In the genomic region with DNA sequence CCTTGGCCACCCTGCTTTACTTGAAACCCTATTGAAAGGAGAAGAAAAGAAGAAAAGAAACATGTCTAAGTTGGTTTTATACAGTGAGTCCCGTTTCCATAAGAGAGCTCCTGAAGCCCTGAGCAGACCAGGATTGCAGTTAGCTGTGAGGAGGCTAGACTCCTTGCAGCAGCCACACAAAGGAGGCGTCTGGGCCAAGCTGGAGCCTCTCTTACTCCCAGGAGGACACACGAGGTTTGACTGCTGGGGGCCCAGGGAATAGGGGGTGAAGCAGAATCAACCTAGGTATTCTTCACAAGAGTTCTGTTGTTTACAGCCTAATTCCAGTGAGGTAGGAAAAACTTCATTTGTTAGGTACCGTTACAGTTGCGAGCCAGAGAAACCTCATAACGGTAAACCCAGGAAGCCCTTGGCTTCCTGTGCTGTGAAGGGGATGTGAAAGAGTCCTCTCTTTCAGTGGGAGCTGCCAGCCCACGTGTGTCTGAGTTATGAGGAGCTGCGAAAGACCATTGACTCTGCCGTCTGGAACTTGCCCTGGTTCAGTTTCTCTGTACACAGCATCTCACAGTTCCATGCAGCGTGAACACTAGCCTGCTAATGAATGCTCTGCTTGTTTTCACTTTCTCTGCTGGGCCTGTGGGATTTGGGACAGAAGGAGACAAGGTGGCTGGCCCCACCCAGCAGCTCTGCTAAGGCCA, we compare ENCODE assay signal across 14 mouse cellular contexts. TPM values are rescaled to one million over a fixed set of nuclear protein-coding genes. Genes with fewer than 3 reads are reported as not detected.
DNase-seq lines count a peak whose midpoint lies in the region; ATAC-seq and TF ChIP-seq lines count a peak whose summit lies in the region.
"Had no signal": no experiment of that assay in that cellular context is flagged by ENCODE, and none has a peak within 500 bp of the region (broad histone marks: within the 10 kb centered on the region; RNA-seq: fewer than 3 reads in every experiment).

No protein-coding gene starts in this region.

- H3K9me3 ChIP-seq in hindbrain, postnatal 0 days (ENCODE audit: low read length), result no peaks in the 10 kb centered on the region
- H3K9me3 ChIP-seq in hindbrain, embryonic 16.5 days (ENCODE audit: control insufficient read depth, low read length), result no peaks in the 10 kb centered on the region
- H3K9me3 ChIP-seq in limb, embryonic 13.5 days, result no peaks in the 10 kb centered on the region
- no peaks in the 10 kb centered on the region for H3K9me3 ChIP-seq in forebrain, embryonic 14.5 days (replicated peaks; ENCODE audit: control insufficient read depth, low read length)
- H3K9me3 ChIP-seq: lung, embryonic 15.5 days had no signal

- H3K36me3 ChIP-seq in hindbrain, postnatal 0 days (ENCODE audit: insufficient read depth, low read length), result no peaks in the 10 kb centered on the region
- H3K36me3 ChIP-seq in hindbrain, embryonic 16.5 days (ENCODE audit: control insufficient read depth, insufficient read depth, low read length), result peaks cover 4% of the 10 kb centered on the region; the same call in 1 of the 2 replicates
- peaks cover 15% of the 10 kb centered on the region for H3K36me3 ChIP-seq in limb, embryonic 13.5 days
- H3K36me3 ChIP-seq in forebrain, embryonic 14.5 days (ENCODE audit: control insufficient read depth, insufficient read depth, low read length), result peaks cover 10% of the 10 kb centered on the region; the same call in 1 of the 2 replicates
- H3K36me3 ChIP-seq: lung, embryonic 15.5 days had no signal

- no peak overlapping the region for H3K9ac ChIP-seq in hindbrain, postnatal 0 days (replicated peaks; ENCODE audit: low read length)
- H3K9ac ChIP-seq in hindbrain, embryonic 16.5 days (ENCODE audit: low read depth, low read length), result no peak overlapping the region
- 0 out of 2 replicates have a peak overlapping the region, but pooled peaks have one; percentile 14 for H3K9ac ChIP-seq in limb, embryonic 13.5 days
- no peak overlapping the region for H3K9ac ChIP-seq in forebrain, embryonic 14.5 days (ENCODE audit: low read length)
- H3K9ac ChIP-seq: lung, embryonic 15.5 days had no signal

- TF ChIP-seq CTCF in hindbrain, postnatal 0 days (IDR thresholded peaks at IDR 0.05; ENCODE audit: low read depth), result no peak

- no peak overlapping the region for H3K4me3 ChIP-seq in hindbrain, postnatal 0 days (ENCODE audit: low read length)
- no peak overlapping the region for H3K4me3 ChIP-seq in hindbrain, embryonic 16.5 days (ENCODE audit: low read length)
- H3K4me3 ChIP-seq in limb, embryonic 13.5 days, result no peak overlapping the region
- H3K4me3 ChIP-seq in forebrain, embryonic 14.5 days (ENCODE audit: low read depth, low read length), result no peak overlapping the region
- H3K4me3 ChIP-seq: left cerebral cortex, adult 2 months; lung, embryonic 15.5 days had no signal

- 63% methylated on average over 10 of the region's 10 CpGs for WGBS in hindbrain, postnatal 0 days
- WGBS in hindbrain, embryonic 16.5 days, result 70% methylated on average over 10 of the region's 10 CpGs
- WGBS in limb, embryonic 13.5 days, result 33% methylated on average over 10 of the region's 10 CpGs
- 73% methylated on average over 10 of the region's 10 CpGs for WGBS in forebrain, embryonic 14.5 days

- H3K4me1 ChIP-seq in hindbrain, postnatal 0 days (ENCODE audit: insufficient read depth, low read length), result no peaks in the 10 kb centered on the region
- H3K4me1 ChIP-seq in hindbrain, embryonic 16.5 days (ENCODE audit: control insufficient read depth, insufficient read depth, low read depth, low read length), result no peaks in the 10 kb centered on the region
- H3K4me1 ChIP-seq in limb, embryonic 13.5 days, result peaks cover 55% of the 10 kb centered on the region
- H3K4me1 ChIP-seq in forebrain, embryonic 14.5 days (ENCODE audit: control insufficient read depth, insufficient read depth, low read length), result no peaks in the 10 kb centered on the region

- peak; percentile 68; the same call in 1 of the 2 replicates for ATAC-seq in hindbrain, postnatal 0 days
- no peak for ATAC-seq in hindbrain, embryonic 16.5 days
- peak; percentile 84 for ATAC-seq in common myeloid progenitor, adult 5-6 weeks (replicated peaks; ENCODE audit: low read depth, poor library complexity, severe bottlenecking)
- peak; percentile 87 for ATAC-seq in limb, embryonic 13.5 days (ENCODE audit: low FRiP score, low read depth)
- ATAC-seq in forebrain, embryonic 14.5 days, result no peak

- peak; percentile 40 for DNase-seq in hindbrain, postnatal 0 days (ENCODE audit: low spot score)
- peak; percentile 46 for DNase-seq in 416B (ENCODE audit: low read depth)
- DNase-seq in adrenal gland, adult 8-10 months, result no peak
- DNase-seq in gastrocnemius, postnatal 25 days, result no peak
- no peak for DNase-seq in forebrain, embryonic 14.5 days (ENCODE audit: low spot score)
- DNase-seq: cerebellum, adult 9-10 months; gastrocnemius, postnatal 10 days; kidney, postnatal 14 days; midbrain, embryonic 14.5 days had no signal

- no peak overlapping the region for H3K4me2 ChIP-seq in hindbrain, postnatal 0 days (ENCODE audit: low read depth, low read length)
- no peak overlapping the region for H3K4me2 ChIP-seq in hindbrain, embryonic 16.5 days (ENCODE audit: low read length)
- H3K4me2 ChIP-seq in limb, embryonic 13.5 days (replicated peaks), result no peak overlapping the region
- no peak overlapping the region for H3K4me2 ChIP-seq in forebrain, embryonic 14.5 days (ENCODE audit: low read length)
- H3K4me2 ChIP-seq: lung, embryonic 15.5 days had no signal

- no peak overlapping the region for H3K27ac ChIP-seq in hindbrain, postnatal 0 days
- H3K27ac ChIP-seq in hindbrain, embryonic 16.5 days (ENCODE audit: low read depth, low read length), result no peak overlapping the region
- H3K27ac ChIP-seq in limb, embryonic 13.5 days, result peak overlapping the region; percentile 93
- H3K27ac ChIP-seq in forebrain, embryonic 14.5 days (ENCODE audit: low read depth, low read length), result no peak overlapping the region
- H3K27ac ChIP-seq: left cerebral cortex, adult 2 months; lung, embryonic 15.5 days had no signal

- no peaks in the 10 kb centered on the region for H3K27me3 ChIP-seq in hindbrain, postnatal 0 days (ENCODE audit: insufficient read depth, low read length)
- H3K27me3 ChIP-seq in hindbrain, embryonic 16.5 days (replicated peaks; ENCODE audit: control insufficient read depth, insufficient read depth, low read length), result no peaks in the 10 kb centered on the region
- no peaks in the 10 kb centered on the region for H3K27me3 ChIP-seq in limb, embryonic 13.5 days
- H3K27me3 ChIP-seq in forebrain, embryonic 14.5 days (replicated peaks; ENCODE audit: control insufficient read depth, insufficient read depth, low read length), result no peaks in the 10 kb centered on the region
- H3K27me3 ChIP-seq: lung, embryonic 15.5 days had no signal

RNA-seq across cellular contexts. Expression of a gene that starts 36.4 kb away (rescaled TPM):
- total RNA-seq in hindbrain, postnatal 0 days (2014; rRNA removed), result 36.2 and 41.9 TPM in 2 replicates
- polyA plus RNA-seq in hindbrain, postnatal 0 days (2015; fragmentation: Nextera tagmentation; extraction: Ambion mirVana), result 32.7 and 33.0 TPM in 2 replicates
- polyA plus RNA-seq in hindbrain, embryonic 16.5 days (2015; fragmentation: Nextera tagmentation; extraction: Ambion mirVana), result 32.6 and 39.5 TPM in 2 replicates
- total RNA-seq in common myeloid progenitor, adult 5-6 weeks (2017), result 44.4 and 47.0 TPM in 2 replicates
- polyA plus RNA-seq in limb, embryonic 13.5 days (2015; fragmentation: Nextera tagmentation; extraction: Ambion mirVana), result 329 and 357 TPM in 2 replicates
- total RNA-seq in adrenal gland, adult 8-10 months (2022), result 10 to 100 TPM; 37.7 to 62.9 (median 50.9) TPM
- total RNA-seq in gastrocnemius, postnatal 25 days (2021), result 10 to 100 TPM; 13.0 to 16.2 TPM
- polyA plus RNA-seq in forebrain, embryonic 14.5 days (2014; fragmentation: Nextera tagmentation; extraction: Ambion mirVana), result 38.8 and 40.4 TPM in 2 replicates

RNA-seq across cellular contexts. Expression of a gene that starts 47.7 kb away (rescaled TPM):
- 14.7 and 24.9 TPM in 2 replicates for total RNA-seq in hindbrain, postnatal 0 days (2014; rRNA removed)
- 48.9 and 49.5 TPM in 2 replicates for polyA plus RNA-seq in hindbrain, postnatal 0 days (2015; fragmentation: Nextera tagmentation; extraction: Ambion mirVana)
- polyA plus RNA-seq in hindbrain, embryonic 16.5 days (2015; fragmentation: Nextera tagmentation; extraction: Ambion mirVana), result 64.2 and 65.2 TPM in 2 replicates
- 33.9 and 41.5 TPM in 2 replicates for total RNA-seq in common myeloid progenitor, adult 5-6 weeks (2017)
- 95.3 and 96.4 TPM in 2 replicates for polyA plus RNA-seq in limb, embryonic 13.5 days (2015; fragmentation: Nextera tagmentation; extraction: Ambion mirVana)
- total RNA-seq in adrenal gland, adult 8-10 months (2022), result 10 to 100 TPM; 29.4 to 33.5 (median 32.5) TPM
- total RNA-seq in gastrocnemius, postnatal 25 days (2021), result 10 to 100 TPM; 14.6 to 19.2 TPM
- 43.4 and 57.2 TPM in 2 replicates for polyA plus RNA-seq in forebrain, embryonic 14.5 days (2014; fragmentation: Nextera tagmentation; extraction: Ambion mirVana)

Comparison
In these comparisons a context has a peak if more than half of its experiments do, and no peak if none do; other contexts are left out.
1. ATAC-seq: peak in hindbrain, postnatal 0 days (single experiment), common myeloid progenitor, adult 5-6 weeks (single experiment) and limb, embryonic 13.5 days (single experiment); none in hindbrain, embryonic 16.5 days (single experiment) and forebrain, embryonic 14.5 days (single experiment).
2. DNase-seq: peak in hindbrain, postnatal 0 days (single experiment) and 416B (single experiment); none in adrenal gland, adult 8-10 months (single experiment), gastrocnemius, postnatal 25 days (single experiment) and forebrain, embryonic 14.5 days (single experiment).